Mouse (Mus musculus) lung, postnatal 36 days (tissue): ENCODE results near the gene Fam205c.
"Not testable (repeated sequence)": the region's sequence is repeated elsewhere in the genome, so short reads cannot be mapped to it uniquely, and the experiment has no call there.

Experiments used
- DNase-seq: peaks from one replicate; pipeline ENCODE4 v3.0.0; 2022; ENCODE audit warnings: mixed read lengths

The Fam205c gene

DNA sequence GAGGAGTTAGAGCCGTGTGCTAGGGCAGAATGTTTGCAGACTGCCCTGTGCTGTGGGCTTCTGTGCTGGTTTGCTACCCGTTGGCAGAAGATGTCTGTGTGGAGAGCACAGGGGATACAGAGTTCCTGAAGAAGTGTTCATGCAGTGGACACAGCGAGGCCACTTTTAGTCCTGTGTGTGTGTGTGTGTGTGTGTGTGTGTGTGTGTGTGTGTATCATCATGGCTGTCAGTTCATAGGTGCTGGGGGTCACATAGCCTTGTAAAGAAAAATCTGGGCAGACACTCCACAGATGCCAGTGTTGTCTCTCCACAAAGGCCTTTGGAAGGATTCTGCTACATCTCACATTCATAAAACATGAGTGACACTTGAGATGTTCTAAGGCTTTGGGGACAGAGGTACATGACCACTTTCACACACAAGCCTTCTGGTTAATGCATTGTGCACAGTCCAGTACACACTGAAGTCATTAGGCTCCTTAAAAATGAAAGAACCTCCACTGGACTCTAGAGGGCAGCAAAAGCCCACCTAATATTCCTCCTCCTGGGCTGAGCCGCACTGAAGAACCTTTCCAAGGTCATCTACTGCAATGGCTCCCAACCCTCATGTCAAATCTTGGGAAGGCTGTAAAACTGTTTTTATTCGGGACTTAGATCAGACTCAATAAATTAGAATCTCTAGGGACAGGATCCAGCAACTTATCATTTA is 2.7 kb upstream of the Fam205c start:
- peak; percentile 71 for DNase-seq

- DNase-seq: no peak
Measured at GRCm38 (mm10) chr4:42872746-42873435, 1.1 kb downstream of the Fam205c start.

DNA sequence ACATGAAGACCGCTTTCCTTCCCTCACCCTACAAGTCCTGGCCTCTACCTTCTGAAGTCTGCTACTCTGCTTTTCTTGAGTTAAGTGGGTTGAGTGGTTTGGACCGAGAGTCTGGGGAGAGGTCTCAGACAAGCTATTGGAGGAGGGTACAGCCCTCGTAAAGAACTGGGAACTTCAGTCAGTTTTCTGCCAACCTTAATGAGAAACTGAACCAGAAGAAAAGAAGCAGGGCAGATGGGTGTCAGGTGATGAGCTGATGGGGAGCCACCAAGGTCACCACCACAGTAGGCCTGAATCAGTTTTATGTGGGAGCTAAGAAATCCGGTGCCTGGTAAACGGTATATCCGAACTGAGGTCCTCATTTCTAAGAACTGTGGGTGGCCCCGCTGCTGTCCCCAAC is 1.9 kb downstream of the Fam205c start:
- DNase-seq: no peak

DNA sequence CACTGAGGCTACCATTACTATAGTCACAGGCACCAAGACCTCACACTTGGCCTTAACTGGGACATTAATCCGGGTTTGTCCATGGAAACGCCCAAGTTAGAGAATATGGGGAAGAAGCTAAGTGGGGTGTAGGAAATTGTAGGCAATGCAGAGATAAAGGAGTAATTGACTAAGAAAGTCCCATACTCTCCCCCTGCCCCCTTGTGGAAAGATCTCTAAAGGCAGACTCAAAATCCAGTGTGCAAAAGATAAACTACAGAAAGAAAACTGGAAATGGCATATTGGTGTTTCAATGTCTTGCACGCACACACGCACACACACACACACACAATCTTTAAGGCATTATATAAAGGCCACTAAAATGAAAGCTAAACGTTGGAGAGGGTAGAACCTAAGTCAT is 3.3 kb downstream of the Fam205c start:
- DNase-seq: peak; percentile 26

DNA sequence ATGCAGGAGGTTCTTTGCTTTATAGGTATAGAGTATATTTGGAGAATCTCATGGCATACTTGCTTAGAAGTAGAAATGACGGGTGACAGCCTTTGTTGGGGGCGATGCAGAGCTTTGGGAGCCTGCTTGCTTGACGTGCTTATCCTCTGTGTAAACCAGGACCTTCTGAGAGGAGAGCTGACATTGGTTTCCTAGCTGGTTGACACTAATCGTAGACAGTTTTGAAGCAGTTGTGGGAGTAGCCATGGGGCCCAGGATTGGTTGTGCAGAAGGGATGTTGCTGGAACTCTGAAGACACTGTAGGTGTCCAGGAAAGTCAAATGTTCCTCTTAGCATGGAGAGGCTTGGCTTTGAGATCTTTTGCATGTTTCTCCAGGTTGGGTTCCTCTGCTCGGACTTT is 5.8 kb downstream of the Fam205c start:
- DNase-seq: no peak

- DNase-seq: no peak
Measured at GRCm38 (mm10) chr4:42867390-42867789, 6.6 kb downstream of the Fam205c start.

DNA sequence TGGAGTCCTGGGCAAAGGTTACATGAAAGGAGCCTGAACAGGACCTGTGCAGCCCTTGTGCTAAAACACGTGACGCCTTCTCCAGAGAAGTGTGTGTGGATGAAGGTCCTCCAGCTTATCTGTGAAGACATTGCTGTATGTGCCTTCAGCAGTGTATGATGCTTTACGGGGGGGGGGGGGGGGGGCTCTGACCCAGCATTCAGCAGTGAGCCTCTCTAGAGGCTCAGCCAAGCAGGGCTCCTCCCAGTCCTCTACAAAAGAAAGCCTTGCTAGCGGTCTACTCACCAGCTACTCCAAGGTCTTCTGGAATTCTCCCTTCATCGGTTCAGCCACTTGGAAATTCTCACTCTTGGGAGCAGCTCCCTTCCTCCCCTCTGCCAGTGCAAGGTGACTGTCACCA is 10.5 kb downstream of the Fam205c start:
- DNase-seq: not testable (repeated sequence)

DNA sequence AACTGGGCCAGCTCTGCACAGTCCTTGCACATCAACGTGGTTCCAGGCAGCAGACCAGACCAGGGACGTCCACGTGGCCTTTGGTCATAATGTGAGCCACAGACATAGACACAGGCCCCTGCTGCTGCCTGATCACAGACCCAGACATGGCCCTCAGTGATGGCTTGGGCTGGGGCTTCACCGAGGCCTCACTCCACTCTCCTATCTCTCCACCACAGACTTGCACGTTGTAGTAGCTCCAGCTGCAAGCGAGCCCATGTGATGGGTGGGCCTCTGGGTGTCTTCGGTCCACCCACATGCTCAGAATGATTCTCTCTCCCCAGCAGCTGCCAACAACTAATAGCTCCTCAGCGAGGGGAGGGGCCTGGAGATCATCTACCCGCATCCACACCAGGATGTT is 13.6 kb downstream of the Fam205c start:
- DNase-seq: not testable (repeated sequence)

GRCm38 (mm10) chr4:42856671-42857070 is 17.4 kb downstream of the Fam205c start, which contains the start of gene Gm12394:
TSS of gene Gm12394 (minus strand) at chr4:42856771.
- not testable (repeated sequence) for DNase-seq

GRCm38 (mm10) chr4:42853788-42854187 is 20.2 kb downstream of the Fam205c start, which contains the start of gene Fam205a1:
TSS of gene Fam205a1 (minus strand) at chr4:42853888.
- not testable (repeated sequence) for DNase-seq
